Mouse (Mus musculus) ES-E14 (cell line): ENCODE data around the gene Adam10. TPM values are rescaled to one million over a fixed set of nuclear protein-coding genes. Genes with fewer than 3 reads are reported as not detected.

Source experiments
- DNase-seq: peaks from one replicate; pipeline ENCODE4 v3.0.0-alpha.2; 2013; ENCODE audit warnings: low read depth, low spot score
- H3K27ac ChIP-seq: 2 replicates; pipeline ENCODE4 v1.5.1; 2012; ENCODE audit warnings: low read depth, mild to moderate bottlenecking, low read length, moderate library complexity, mixed read lengths; ENCODE audit not compliant: poor library complexity, insufficient read depth, severe bottlenecking
- H3K36me3 ChIP-seq: 2 replicates; pipeline ENCODE4 v1.6.1; 2012; ENCODE audit warnings: mild to moderate bottlenecking, low read length, moderate library complexity, mixed read lengths; ENCODE audit not compliant: control insufficient read depth, poor library complexity, insufficient read depth, severe bottlenecking
- H3K4me1 ChIP-seq, 2 experiments: fragments of 150-350 bp in 1 of 2; sonication (generic) in 1 of 2; 2 replicates each; pipeline ENCODE4 v1.6.1; 2012; ENCODE audit warnings: low read length in 2 of 2, mild to moderate bottlenecking in 1 of 2, mixed read lengths in 1 of 2; ENCODE audit not compliant: control insufficient read depth in 2 of 2, insufficient read depth in 2 of 2, poor library complexity in 1 of 2
- H3K4me3 ChIP-seq, 2 experiments: fragments of 150-350 bp in 1 of 2; sonication (generic) in 1 of 2; 2 replicates each; pipeline ENCODE4 v1.5.1; 2012; ENCODE audit warnings: low read length in 2 of 2, low read depth in 1 of 2, mild to moderate bottlenecking in 1 of 2, mixed read lengths in 1 of 2; ENCODE audit not compliant: insufficient read depth in 1 of 2, poor library complexity in 1 of 2, severe bottlenecking in 1 of 2
- H3K9ac ChIP-seq: 2 replicates; pipeline ENCODE4 v1.6.1; 2012; ENCODE audit warnings: low read depth, mild to moderate bottlenecking, low read length, mixed read lengths; ENCODE audit not compliant: poor library complexity, insufficient read depth, severe bottlenecking
- H3K9me3 ChIP-seq: fragments of 150-350 bp; sonication (generic); 2 replicates; pipeline ENCODE4 v1.6.1; 2012; ENCODE audit warnings: low read depth, mild to moderate bottlenecking, low read length; ENCODE audit not compliant: control insufficient read depth, insufficient read depth
- CHD2 ChIP-seq: IDR thresholded peaks from 2 replicates; pipeline ENCODE4 v1.6.1; 2014; ENCODE audit warnings: mild to moderate bottlenecking, low read depth, low read length, inconsistent platforms
- HCFC1 ChIP-seq: IDR thresholded peaks from 2 replicates; pipeline ENCODE4 v1.6.1; 2012; ENCODE audit warnings: low read length, inconsistent platforms, borderline replicate concordance; ENCODE audit not compliant: insufficient read depth
- MAFK ChIP-seq: IDR thresholded peaks from 2 replicates; pipeline ENCODE4 v1.6.1; 2014; ENCODE audit warnings: mild to moderate bottlenecking, low read depth, low read length, inconsistent platforms; ENCODE audit not compliant: insufficient read depth
- ZC3H11A ChIP-seq: IDR thresholded peaks from 2 replicates; pipeline ENCODE4 v1.6.1; 2012; ENCODE audit warnings: low read depth, mild to moderate bottlenecking, inconsistent platforms, low read length, borderline replicate concordance
- ZNF384 ChIP-seq: IDR thresholded peaks from 2 replicates; pipeline ENCODE4 v1.6.1; 2012; ENCODE audit warnings: low read depth, low read length, inconsistent platforms
- in situ Hi-C, 2 experiments: fragments of 600-800 bp; cut with MboI; formaldehyde crosslinking; loops; one replicate each; pipeline ENCODE4 v1.15.1; 2025; ENCODE audit warnings: low sequenced_read_pairs in 2 of 2, inconsistent platforms in 1 of 2; ENCODE audit not compliant: unreplicated experiment in 2 of 2
- total RNA-seq: library from RNA; depleted of rRNA; stranded (reverse); fragments of 300-350 nt; gene quantifications from 2 replicates; pipeline ENCODE4 v1.2.3, GENCODE M21; 2012

Adam10 gene
- total RNA-seq, 1 experiment = 18.1 TPM

DNA sequence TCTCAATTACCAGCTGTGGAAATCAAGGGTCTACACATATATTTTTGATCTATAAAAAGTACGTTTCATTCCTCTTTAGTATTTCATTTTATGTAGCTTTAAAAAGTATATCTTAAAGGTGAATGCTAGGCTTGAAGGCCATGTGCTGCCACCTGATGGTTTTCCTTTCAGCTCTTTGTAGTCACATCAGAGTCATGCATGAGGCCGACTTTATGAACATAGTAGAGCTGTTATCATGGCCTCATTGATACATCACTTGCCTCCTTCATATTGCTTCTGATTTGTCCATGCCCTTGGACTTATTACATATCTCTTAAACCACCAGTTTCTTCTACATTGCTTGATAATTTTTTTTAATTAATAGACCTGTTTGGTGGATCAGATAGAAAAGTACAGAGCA lies 16.9 kb downstream of the Adam10 start:
- in situ Hi-C loops = no loop called here
- no peak for TF ChIP-seq HCFC1
- TF ChIP-seq ZNF384 = no peak
- no peak for TF ChIP-seq CHD2
- no peak for TF ChIP-seq MAFK
- no peak for TF ChIP-seq ZC3H11A
- Histone ChIP-seq H3K9me3 (no peaks in the 10 kb centered on the region), H3K4me1 (no peaks in the 10 kb centered on the region), H3K4me3 (no peak overlapping the region), H3K27ac (no peak overlapping the region), H3K36me3 (no peaks in the 10 kb centered on the region), H3K9ac (no peak overlapping the region)
- DNase-seq = no peak

- in situ Hi-C loops = no loop called here
- H3K9me3 ChIP-seq = no peaks in the 10 kb centered on the region
- no peak for TF ChIP-seq HCFC1
- TF ChIP-seq ZC3H11A = no peak
- no peak for TF ChIP-seq MAFK
- no peak for TF ChIP-seq ZNF384
- no peak for TF ChIP-seq CHD2
- H3K27ac ChIP-seq = no peak overlapping the region
- H3K36me3 ChIP-seq = no peaks in the 10 kb centered on the region
- H3K4me3 ChIP-seq = no peak overlapping the region
- H3K4me1 ChIP-seq = no peaks in the 10 kb centered on the region
- H3K9ac ChIP-seq = no peak overlapping the region
- DNase-seq = no peak
Measured at GRCm38 (mm10) chr9:70698090-70698489, 19.3 kb downstream of the Adam10 start.

DNA sequence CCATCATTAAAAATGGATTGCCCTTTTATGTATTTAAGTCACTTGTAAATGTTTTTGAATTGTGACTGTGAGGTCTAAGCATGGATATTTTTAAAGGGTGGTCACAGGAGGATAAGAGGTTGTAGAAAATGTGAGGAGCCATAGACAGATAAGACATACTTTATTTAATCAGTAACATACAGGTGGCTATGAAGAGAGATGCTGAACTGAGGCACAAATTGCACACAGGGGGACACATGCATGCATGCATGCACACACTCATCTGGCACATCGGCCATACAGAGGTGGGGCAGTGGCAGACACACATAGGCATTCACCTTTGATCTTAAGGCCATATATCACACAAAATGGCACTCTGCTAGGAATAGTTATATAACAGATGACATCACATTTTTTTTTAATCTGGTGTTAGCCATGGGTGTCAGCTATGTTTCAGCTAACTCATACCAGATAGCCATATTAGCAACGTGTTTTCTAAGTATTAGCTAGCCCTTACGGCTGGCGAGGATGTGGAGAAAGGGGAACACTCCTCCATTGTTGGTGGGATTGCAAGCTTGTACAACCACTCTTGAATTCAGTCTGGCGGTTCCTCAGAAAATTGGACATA lies 24.9 kb downstream of the Adam10 start:
- Histone ChIP-seq H3K4me1 (no peaks in the 10 kb centered on the region), H3K36me3 (no peaks in the 10 kb centered on the region), H3K27ac (no peak overlapping the region), H3K9ac (no peak overlapping the region), H3K4me3 (no peak overlapping the region), H3K9me3 (no peaks in the 10 kb centered on the region)
- in situ Hi-C loops = no loop called here
- TF ChIP-seq ZNF384 (no peak), HCFC1 (no peak), MAFK (no peak), ZC3H11A (no peak)
- DNase-seq = no peak

GRCm38 (mm10) chr9:70706444-70706843 lies 27.6 kb downstream of the Adam10 start:
- no peak overlapping the region for H3K4me3 ChIP-seq
- H3K36me3 ChIP-seq = no peaks in the 10 kb centered on the region
- TF ChIP-seq ZNF384 (no peak), HCFC1 (no peak), CHD2 (no peak), ZC3H11A (no peak), MAFK (no peak)
- H3K27ac ChIP-seq = no peak overlapping the region
- in situ Hi-C loops = no loop called here
- no peak overlapping the region for H3K9ac ChIP-seq
- H3K4me1 ChIP-seq = no peaks in the 10 kb centered on the region
- DNase-seq = no peak
- no peaks in the 10 kb centered on the region for H3K9me3 ChIP-seq
